Mouse (Mus musculus): ENCODE results near the gene Fgfr2. TPM values are rescaled to one million over a fixed set of nuclear protein-coding genes. Genes with fewer than 3 reads are reported as not detected.
A peak's percentile ranks its signal among the peaks of the same experiment; 100 is the strongest.
"Not testable (repeated sequence)": the region's sequence is repeated elsewhere in the genome, so short reads cannot be mapped to it uniquely, and the experiment has no call there.

Gene Fgfr2
- total RNA-seq, 2 experiments from 2014 or later: 27.3 to 32.7 TPM

- no peak for DNase-seq (ENCODE audit: low spot score in 2 of 2)
- intact Hi-C loops (cut with DNase I): loop anchor here (5.0 kb wide), 2 partner anchors 90 to 515 kb away; partner anchors contain the start of gene Edrf1
Observed at GRCm38 (mm10) chr7:133121661-133122378, 1.3 kb downstream of the Fgfr2 start.

- DNase-seq (ENCODE audit: low spot score in 2 of 2): no peak
- intact Hi-C loops (cut with DNase I): loop anchor here (5.0 kb wide), 2 partner anchors 89 to 516 kb away; partner anchors contain the start of gene Edrf1
Observed at GRCm38 (mm10) chr7:133121080-133121607, 2.0 kb downstream of the Fgfr2 start.

GRCm38 (mm10) chr7:133120221-133120751 lies 2.9 kb downstream of the Fgfr2 start:
- intact Hi-C loops (cut with DNase I): loop anchor here (5.0 kb wide), 2 partner anchors 88 to 517 kb away; partner anchors contain the start of gene Edrf1
- DNase-seq (ENCODE audit: low spot score in 2 of 2): no peak

GRCm38 (mm10) chr7:133117815-133118214 lies 5.3 kb downstream of the Fgfr2 start:
- intact Hi-C loops (cut with DNase I): no loop called here
- no peak for DNase-seq (ENCODE audit: low spot score in 2 of 2)

- DNase-seq (ENCODE audit: low spot score in 2 of 2): no peak
- intact Hi-C loops (cut with DNase I): no loop called here
Observed at GRCm38 (mm10) chr7:133116542-133116941, 6.6 kb downstream of the Fgfr2 start.

GRCm38 (mm10) chr7:133115886-133116285 lies 7.3 kb downstream of the Fgfr2 start:
- intact Hi-C loops (cut with DNase I): no loop called here
- DNase-seq (ENCODE audit: low spot score in 2 of 2): no peak

- intact Hi-C loops (cut with DNase I): no loop called here
- no peak for DNase-seq (ENCODE audit: low spot score in 2 of 2)
Observed at GRCm38 (mm10) chr7:133114847-133115470, 8.2 kb downstream of the Fgfr2 start.

GRCm38 (mm10) chr7:133113185-133113895 lies 9.8 kb downstream of the Fgfr2 start:
- intact Hi-C loops (cut with DNase I): no loop called here
- no peak for DNase-seq (ENCODE audit: low spot score in 2 of 2)

GRCm38 (mm10) chr7:133112351-133112831 lies 10.8 kb downstream of the Fgfr2 start:
- intact Hi-C loops (cut with DNase I): no loop called here
- no peak for DNase-seq (ENCODE audit: low spot score in 2 of 2)

- intact Hi-C loops (cut with DNase I): no loop called here
Observed at GRCm38 (mm10) chr7:133109442-133109841, 13.7 kb downstream of the Fgfr2 start.

GRCm38 (mm10) chr7:133108695-133109094 lies 14.5 kb downstream of the Fgfr2 start:
- peak in 1 of 2 experiments; percentile 65 for DNase-seq (ENCODE audit: low spot score in 2 of 2)
- intact Hi-C loops (cut with DNase I): no loop called here

More at GRCm38 (mm10) chr7:133109442-133109841, 13.7 kb downstream of the Fgfr2 start:
- no peak for DNase-seq (ENCODE audit: low spot score in 2 of 2)

- intact Hi-C loops (cut with DNase I): no loop called here
- DNase-seq (ENCODE audit: low spot score in 2 of 2): no peak
Observed at GRCm38 (mm10) chr7:133102578-133102977, 20.6 kb downstream of the Fgfr2 start.

GRCm38 (mm10) chr7:133101070-133101469 lies 22.1 kb downstream of the Fgfr2 start:
- DNase-seq (ENCODE audit: low spot score in 2 of 2): no peak
- intact Hi-C loops (cut with DNase I): no loop called here

GRCm38 (mm10) chr7:133100178-133100577 lies 23.0 kb downstream of the Fgfr2 start:
- intact Hi-C loops (cut with DNase I): no loop called here
- DNase-seq (ENCODE audit: low spot score in 2 of 2): no peak

- no peak for DNase-seq (ENCODE audit: low spot score in 2 of 2)
Observed at GRCm38 (mm10) chr7:133099266-133099665, 23.9 kb downstream of the Fgfr2 start.

GRCm38 (mm10) chr7:133098118-133098793 lies 24.9 kb downstream of the Fgfr2 start:
- intact Hi-C loops (cut with DNase I): no loop called here
- no peak for DNase-seq (ENCODE audit: low spot score in 2 of 2)

More at GRCm38 (mm10) chr7:133099266-133099665, 23.9 kb downstream of the Fgfr2 start:
- intact Hi-C loops (cut with DNase I): no loop called here

GRCm38 (mm10) chr7:133095610-133096009 lies 27.5 kb downstream of the Fgfr2 start:
- intact Hi-C loops (cut with DNase I); DNase-seq (ENCODE audit: low spot score in 2 of 2): not testable (repeated sequence)

- intact Hi-C loops (cut with DNase I): no loop called here
Observed at GRCm38 (mm10) chr7:133094711-133095495, 28.2 kb downstream of the Fgfr2 start.

More at GRCm38 (mm10) chr7:133094711-133095495, 28.2 kb downstream of the Fgfr2 start:
- DNase-seq (ENCODE audit: low spot score in 2 of 2): no peak
